Mouse (Mus musculus): ENCODE data around the gene Degs1. TPM values are rescaled to one million over a fixed set of nuclear protein-coding genes. Genes with fewer than 3 reads are reported as not detected.

The Degs1 gene
- total RNA-seq, 2 experiments from 2014 or later, result 72.5 to 82.4 TPM

GRCm38 (mm10) chr1:182280577-182280976 is 2.0 kb downstream of the Degs1 start:
- no peak for DNase-seq

- DNase-seq, result no peak
These were observed 2.6 kb downstream of the Degs1 start for GRCm38 (mm10) chr1:182280046-182280445.

GRCm38 (mm10) chr1:182279436-182279835 is 3.2 kb downstream of the Degs1 start:
- no peak for DNase-seq

- DNase-seq, result no peak
These were observed 7.5 kb downstream of the Degs1 start for GRCm38 (mm10) chr1:182275109-182275508.

GRCm38 (mm10) chr1:182271632-182272031 is 11.0 kb downstream of the Degs1 start:
- no peak for DNase-seq

GRCm38 (mm10) chr1:182271130-182271529 is 11.5 kb downstream of the Degs1 start:
- DNase-seq, result no peak

GRCm38 (mm10) chr1:182268317-182268716 is 14.3 kb downstream of the Degs1 start:
- no peak for DNase-seq

- no peak for DNase-seq
These were observed 16.5 kb downstream of the Degs1 start for GRCm38 (mm10) chr1:182266028-182266525.

GRCm38 (mm10) chr1:182256041-182256680 is 26.4 kb downstream of the Degs1 start:
- no peak for DNase-seq

- DNase-seq, result no peak
These were observed 27.6 kb downstream of the Degs1 start for GRCm38 (mm10) chr1:182255031-182255430.

- DNase-seq, result no peak
These were observed 28.0 kb downstream of the Degs1 start for GRCm38 (mm10) chr1:182254618-182255017.

GRCm38 (mm10) chr1:182253756-182254534 is 28.7 kb downstream of the Degs1 start:
- DNase-seq, result no peak

- no peak for DNase-seq
These were observed 30.0 kb downstream of the Degs1 start for GRCm38 (mm10) chr1:182252534-182253171.

GRCm38 (mm10) chr1:182250734-182251133 is 31.9 kb downstream of the Degs1 start:
- DNase-seq, result no peak

GRCm38 (mm10) chr1:182249298-182249697 is 33.3 kb downstream of the Degs1 start:
- no peak for DNase-seq

GRCm38 (mm10) chr1:182245003-182245402 is 37.6 kb downstream of the Degs1 start:
- DNase-seq, result no peak

GRCm38 (mm10) chr1:182238056-182238703 is 44.4 kb downstream of the Degs1 start:
- DNase-seq, result no peak

GRCm38 (mm10) chr1:182237386-182237785 is 45.2 kb downstream of the Degs1 start:
- DNase-seq, result peak; percentile 11 to 18

GRCm38 (mm10) chr1:182235174-182235573 is 47.4 kb downstream of the Degs1 start:
- DNase-seq, result no peak

GRCm38 (mm10) chr1:182229381-182229780 is 53.2 kb downstream of the Degs1 start:
- no peak for DNase-seq

- DNase-seq, result no peak
These were observed 55.3 kb downstream of the Degs1 start for GRCm38 (mm10) chr1:182227141-182227963.

GRCm38 (mm10) chr1:182226261-182226660 is 56.3 kb downstream of the Degs1 start:
- DNase-seq, result no peak

Data from layer of hippocampus, postnatal 36 days (tissue).